Mouse (Mus musculus) layer of hippocampus, adult 9-11 months (tissue): ENCODE results near the gene Pgrmc2.
A peak's percentile ranks its signal among the peaks of the same experiment; 100 is the strongest.

Experiments
- DNase-seq: peaks from one replicate; pipeline ENCODE4 v3.0.0; 2022

Pgrmc2 gene

GRCm38 (mm10) chr3:41082885-41083789 is at the start of gene Pgrmc2:
Gene Pgrmc2, minus strand, starts transcription at chr3:41083046.
- peak; percentile 99 for DNase-seq

- DNase-seq = no peak
Measured at GRCm38 (mm10) chr3:41124000-41124294, 41.1 kb upstream of the Pgrmc2 start.

GRCm38 (mm10) chr3:41123190-41123999 is 40.5 kb upstream of the Pgrmc2 start:
- DNase-seq = peak; percentile 16

- no peak for DNase-seq
Measured at GRCm38 (mm10) chr3:41118173-41118572, 35.3 kb upstream of the Pgrmc2 start.

- no peak for DNase-seq
Measured at GRCm38 (mm10) chr3:41117447-41117846, 34.6 kb upstream of the Pgrmc2 start.

- DNase-seq = no peak
Measured at GRCm38 (mm10) chr3:41113186-41113585, 30.3 kb upstream of the Pgrmc2 start.

- no peak for DNase-seq
Measured at GRCm38 (mm10) chr3:41108306-41108785, 25.5 kb upstream of the Pgrmc2 start.

- DNase-seq = no peak
Measured at GRCm38 (mm10) chr3:41107600-41108305, 24.9 kb upstream of the Pgrmc2 start.

- DNase-seq = no peak
Measured at GRCm38 (mm10) chr3:41101905-41102304, 19.1 kb upstream of the Pgrmc2 start.

- DNase-seq = no peak
Measured at GRCm38 (mm10) chr3:41100157-41100556, 17.3 kb upstream of the Pgrmc2 start.

- DNase-seq = no peak
Measured at GRCm38 (mm10) chr3:41099672-41100071, 16.8 kb upstream of the Pgrmc2 start.

GRCm38 (mm10) chr3:41093210-41093609 is 10.4 kb upstream of the Pgrmc2 start:
- no peak for DNase-seq

GRCm38 (mm10) chr3:41092311-41092710 is 9.5 kb upstream of the Pgrmc2 start:
- DNase-seq = no peak

GRCm38 (mm10) chr3:41090839-41091238 is 8.0 kb upstream of the Pgrmc2 start:
- DNase-seq = no peak

- no peak for DNase-seq
Measured at GRCm38 (mm10) chr3:41087071-41087470, 4.2 kb upstream of the Pgrmc2 start.

- DNase-seq = no peak
Measured at GRCm38 (mm10) chr3:41084421-41084820, 1.6 kb upstream of the Pgrmc2 start.

- DNase-seq = no peak
Measured at GRCm38 (mm10) chr3:41083790-41084112, 905 bp upstream of the Pgrmc2 start.

- no peak for DNase-seq
Measured at GRCm38 (mm10) chr3:41082520-41082884, 344 bp downstream of the Pgrmc2 start.

GRCm38 (mm10) chr3:41081474-41082301 is 1.2 kb downstream of the Pgrmc2 start:
- no peak for DNase-seq

- no peak for DNase-seq
Measured at GRCm38 (mm10) chr3:41080724-41081123, 2.1 kb downstream of the Pgrmc2 start.

GRCm38 (mm10) chr3:41078673-41079072 is 4.2 kb downstream of the Pgrmc2 start:
- DNase-seq = no peak

GRCm38 (mm10) chr3:41075376-41075775 is 7.5 kb downstream of the Pgrmc2 start:
- no peak for DNase-seq

- DNase-seq = no peak
Measured at GRCm38 (mm10) chr3:41070519-41070918, 12.3 kb downstream of the Pgrmc2 start.
